Mouse (Mus musculus) heart, postnatal 36 days (tissue): ENCODE results near the gene Tmem201. TPM values are rescaled to one million over a fixed set of nuclear protein-coding genes. Genes with fewer than 3 reads are reported as not detected.

Experiments
- DNase-seq, 2 experiments: peaks; one replicate each; pipeline ENCODE4 v3.0.0; 2021 to 2022
- intact Hi-C: fragments of 180-260 bp; cut with DNase I; formaldehyde crosslinking; loops from one replicate; pipeline ENCODE4 v1.15.1; 2025
- total RNA-seq, 2 experiments: library from RNA; stranded (reverse); gene quantifications; 2 replicates each; pipeline ENCODE4 v1.2.3; 2021

Gene Tmem201
- total RNA-seq, 2 experiments from 2014 or later: 87.7 to 90.5 TPM

- intact Hi-C loops: loop anchor here (1.0 kb wide), 1 partner anchor 14 kb away; the partner anchor contains the start of gene Tmem201
Observed at GRCm38 (mm10) chr4:149723855-149724731, 13.8 kb downstream of the Tmem201 start.

GRCm38 (mm10) chr4:149723021-149723390, 14.8 kb downstream of the Tmem201 start:
- no peak for DNase-seq
- intact Hi-C loops: no loop called here

More at GRCm38 (mm10) chr4:149723855-149724731, 13.8 kb downstream of the Tmem201 start:
- DNase-seq: peak; percentile 65 to 72

- intact Hi-C loops: no loop called here
- no peak for DNase-seq
Observed at GRCm38 (mm10) chr4:149722104-149723020, 15.5 kb downstream of the Tmem201 start.

GRCm38 (mm10) chr4:149721163-149721562, 16.7 kb downstream of the Tmem201 start:
- intact Hi-C loops: no loop called here
- no peak for DNase-seq

- intact Hi-C loops: loop anchor here (10.0 kb wide), 1 partner anchor 575 kb away; no protein-coding TSS in a partner anchor
- DNase-seq: no peak
Observed at GRCm38 (mm10) chr4:149719686-149720085, 18.2 kb downstream of the Tmem201 start.

GRCm38 (mm10) chr4:149714542-149714941, 23.3 kb downstream of the Tmem201 start:
- intact Hi-C loops: loop anchor here (5.0 to 10.0 kb wide), 2 partner anchors 162 to 570 kb away; no protein-coding TSS in a partner anchor
- DNase-seq: no peak

GRCm38 (mm10) chr4:149711955-149712354, 25.9 kb downstream of the Tmem201 start:
- intact Hi-C loops: loop anchor here (5.0 to 10.0 kb wide), 2 partner anchors 160 to 567 kb away; no protein-coding TSS in a partner anchor
- peak in 1 of 2 experiments; percentile 58 for DNase-seq

- intact Hi-C loops: loop anchor here (5.0 to 10.0 kb wide), 2 partner anchors 159 to 567 kb away; no protein-coding TSS in a partner anchor
- DNase-seq: no peak
Observed at GRCm38 (mm10) chr4:149711485-149711884, 26.4 kb downstream of the Tmem201 start.

GRCm38 (mm10) chr4:149710510-149710909, 27.3 kb downstream of the Tmem201 start:
- peak; percentile 57 to 62 for DNase-seq
- intact Hi-C loops: loop anchor here (1.0 to 10.0 kb wide), 3 partner anchors 60 to 566 kb away; no protein-coding TSS in a partner anchor

- intact Hi-C loops: no loop called here
Observed at GRCm38 (mm10) chr4:149705941-149706340, 31.9 kb downstream of the Tmem201 start.

GRCm38 (mm10) chr4:149705298-149705697, 32.5 kb downstream of the Tmem201 start:
- DNase-seq: no peak

More at GRCm38 (mm10) chr4:149705941-149706340, 31.9 kb downstream of the Tmem201 start:
- no peak for DNase-seq

GRCm38 (mm10) chr4:149702210-149702979, 35.4 kb downstream of the Tmem201 start, which contains the start of gene Pik3cd:
TSS of gene Pik3cd (minus strand) at chr4:149702571.
- DNase-seq: peak in 1 of 2 experiments; percentile 58

More at GRCm38 (mm10) chr4:149705298-149705697, 32.5 kb downstream of the Tmem201 start:
- intact Hi-C loops: no loop called here

GRCm38 (mm10) chr4:149701426-149702209, 36.2 kb downstream of the Tmem201 start:
- intact Hi-C loops: no loop called here
- DNase-seq: peak in 1 of 2 experiments; percentile 65

More at GRCm38 (mm10) chr4:149702210-149702979, 35.4 kb downstream of the Tmem201 start, which contains the start of gene Pik3cd:
- intact Hi-C loops: no loop called here

- no peak for DNase-seq
- intact Hi-C loops: no loop called here
Observed at GRCm38 (mm10) chr4:149699953-149700352, 37.9 kb downstream of the Tmem201 start.

- peak; percentile 66 to 77 for DNase-seq
- intact Hi-C loops: no loop called here
Observed at GRCm38 (mm10) chr4:149698197-149698821, 39.5 kb downstream of the Tmem201 start.

- no peak for DNase-seq
- intact Hi-C loops: no loop called here
Observed at GRCm38 (mm10) chr4:149697506-149698196, 40.2 kb downstream of the Tmem201 start.

GRCm38 (mm10) chr4:149696189-149696971, 41.5 kb downstream of the Tmem201 start:
- DNase-seq: no peak
- intact Hi-C loops: no loop called here
